Mouse (Mus musculus) adrenal gland, postnatal 25 days (tissue): Measurements from ENCODE around the gene Nkx6-1. TPM values are rescaled to one million over a fixed set of nuclear protein-coding genes. Genes with fewer than 3 reads are reported as not detected.

Experiments
- DNase-seq: peaks from one replicate; pipeline ENCODE4 v3.0.0; 2021; ENCODE audit warnings: mixed read lengths
- long read RNA-seq: library from polyadenylated mRNA; stranded (forward); transcript quantifications from one replicate; pipeline ENCODE4 v2.0.0, GENCODE M21; 2021
- total RNA-seq: library from RNA; stranded (reverse); gene quantifications from 2 replicates; pipeline ENCODE4 v1.2.3, GENCODE M21; 2021

The Nkx6-1 gene
- not detected in 2 replicates for total RNA-seq
- long read RNA-seq, result 0 reads

DNA sequence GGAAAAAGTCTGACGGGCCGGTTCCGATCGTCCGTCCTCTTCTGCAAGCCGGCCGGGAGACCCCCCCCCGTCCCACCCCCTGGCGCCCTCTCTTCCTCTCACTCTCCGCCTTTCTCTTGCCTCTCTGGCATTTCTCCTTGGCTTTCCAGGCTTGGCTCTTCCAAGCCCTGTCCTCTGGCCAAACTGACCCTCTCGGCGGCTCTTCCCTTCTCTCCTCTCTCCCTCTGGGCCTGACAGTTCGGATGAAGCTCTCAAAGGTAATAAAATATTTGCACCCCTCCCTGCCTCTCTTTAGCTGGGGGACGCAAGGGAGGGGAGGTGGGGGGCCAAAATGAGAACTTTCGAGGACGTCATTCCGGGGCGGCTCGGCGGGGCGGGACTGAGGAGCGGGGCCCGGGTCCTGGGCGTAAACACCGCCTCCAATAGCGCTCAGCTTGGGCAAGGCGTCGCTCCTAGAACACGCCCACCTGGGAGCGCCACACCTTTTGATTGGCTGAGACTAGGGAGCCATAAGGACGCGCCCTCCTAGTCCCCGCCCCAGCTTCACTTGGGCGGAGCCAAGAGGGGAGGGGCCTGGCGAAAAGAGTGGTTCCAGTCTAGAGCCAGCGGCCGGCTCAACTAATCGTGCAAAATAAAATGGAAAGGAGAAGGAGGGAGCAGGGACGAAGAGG is at the start of gene Nkx6-1:
TSS of gene Nkx6-1 (minus strand) at position 52 of the 671 bp plus-strand sequence.
- DNase-seq, result peak; percentile 78

DNA sequence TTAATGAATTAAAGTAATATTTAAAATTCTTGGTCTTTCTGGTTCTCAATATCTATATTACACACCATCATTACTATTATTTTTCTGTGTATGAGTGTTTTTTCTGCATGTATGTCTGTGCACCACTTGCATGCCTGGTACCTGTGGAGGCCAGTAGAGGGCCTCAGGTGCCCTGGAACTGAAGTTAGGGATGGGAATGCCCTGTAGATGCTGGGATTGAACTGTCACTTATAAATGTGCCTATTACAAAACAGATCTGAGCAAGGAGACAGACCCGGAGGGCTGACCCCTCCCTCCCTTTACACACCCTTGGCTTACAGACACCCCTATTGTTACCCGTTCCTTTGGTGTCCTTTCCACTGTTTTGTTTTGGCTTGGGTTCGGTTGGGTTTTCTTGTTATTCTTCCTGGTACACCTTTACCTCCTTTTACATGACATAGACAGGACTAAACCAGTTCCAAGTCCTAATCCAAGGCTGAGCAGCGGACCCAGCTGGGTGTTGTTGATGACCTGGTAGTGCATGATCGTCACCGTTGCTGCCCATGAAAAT is 48.3 kb upstream of the Nkx6-1 start:
- no peak for DNase-seq

GRCm38 (mm10) chr5:101703374-101704260 is 38.8 kb upstream of the Nkx6-1 start:
- no peak for DNase-seq

- no peak for DNase-seq
These were observed 37.8 kb upstream of the Nkx6-1 start for GRCm38 (mm10) chr5:101702636-101703035.

GRCm38 (mm10) chr5:101700607-101701006 is 35.8 kb upstream of the Nkx6-1 start:
- DNase-seq, result no peak

DNA sequence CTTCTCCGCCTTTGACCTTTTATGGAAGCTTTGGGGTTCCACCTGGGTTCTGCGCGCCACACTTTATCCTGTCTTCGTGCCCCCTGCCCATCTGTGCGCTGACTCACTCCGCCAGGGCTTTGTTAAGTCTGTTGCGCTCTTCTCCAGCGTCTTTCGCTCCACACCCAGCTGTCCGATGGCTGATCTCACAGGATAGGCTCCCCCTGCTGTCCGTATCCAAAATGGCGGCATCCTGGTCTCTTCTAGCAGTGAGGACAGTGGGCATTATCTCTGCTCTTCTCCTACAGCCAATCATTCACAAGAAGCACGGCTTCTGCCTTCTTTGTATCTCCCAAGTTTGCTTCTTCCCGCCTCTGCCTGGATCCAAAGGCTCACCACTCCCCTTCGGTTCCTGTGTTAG is 23.8 kb upstream of the Nkx6-1 start:
- DNase-seq, result no peak

DNA sequence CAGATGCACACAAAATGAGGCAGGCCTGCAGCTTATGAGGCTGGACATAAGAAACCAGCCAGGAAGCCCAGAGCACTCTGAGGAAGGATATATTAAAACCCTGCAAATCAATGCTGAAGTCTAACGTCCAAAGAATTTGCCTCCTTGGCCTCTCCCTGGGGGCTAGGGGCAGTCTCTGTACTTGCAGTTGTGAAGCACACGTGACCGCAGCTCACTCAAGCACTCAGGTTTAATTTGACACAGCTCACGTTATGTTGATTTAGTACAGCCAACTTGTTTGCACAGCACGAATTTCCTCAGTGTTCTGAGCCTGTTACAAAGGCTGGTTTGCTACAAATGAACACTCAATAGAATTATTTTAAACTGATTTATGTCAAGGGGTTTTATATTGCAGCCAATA is 18.5 kb upstream of the Nkx6-1 start:
- DNase-seq, result no peak

DNA sequence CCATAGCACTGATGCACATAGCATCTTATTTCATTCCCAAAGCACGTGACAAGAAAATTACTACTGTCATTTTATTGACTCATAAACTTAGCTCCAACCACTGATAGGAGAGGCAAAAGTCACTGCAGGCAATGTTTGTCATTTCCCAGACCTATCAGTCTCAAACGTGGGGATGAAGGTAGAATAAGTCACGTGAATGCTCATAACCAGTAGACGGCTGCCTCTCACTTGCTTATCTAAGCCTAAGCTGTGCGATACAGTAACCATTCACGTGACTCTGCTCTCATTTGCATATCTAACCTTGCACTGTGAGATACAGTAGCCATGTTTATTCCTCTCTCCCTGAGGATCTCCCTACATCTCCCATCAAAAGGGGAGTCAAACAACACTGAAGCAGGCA is 15.5 kb upstream of the Nkx6-1 start:
- no peak for DNase-seq

DNA sequence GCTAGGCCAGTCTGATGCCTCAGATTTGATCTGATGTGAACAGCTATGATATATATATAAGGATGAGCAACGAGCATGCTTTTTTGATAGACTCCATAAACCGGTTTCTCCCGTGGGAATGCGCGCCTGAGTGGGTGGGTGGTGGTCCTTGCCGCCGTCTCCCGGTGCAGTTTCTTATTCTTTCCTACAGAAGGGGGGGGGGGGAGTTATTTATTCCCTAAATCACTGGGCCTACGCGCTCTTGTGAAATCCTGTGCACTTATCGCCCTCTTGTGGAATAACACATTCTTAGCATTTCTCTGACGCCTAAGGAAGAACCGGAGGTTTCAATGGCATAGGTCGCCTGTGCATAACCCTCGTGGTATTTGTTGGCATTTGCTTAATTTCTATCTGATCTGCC is 4.6 kb upstream of the Nkx6-1 start:
- DNase-seq, result no peak

- no peak for DNase-seq
These were observed 3.7 kb upstream of the Nkx6-1 start for GRCm38 (mm10) chr5:101668475-101668874.

GRCm38 (mm10) chr5:101668028-101668427 is 3.2 kb upstream of the Nkx6-1 start:
- DNase-seq, result no peak

DNA sequence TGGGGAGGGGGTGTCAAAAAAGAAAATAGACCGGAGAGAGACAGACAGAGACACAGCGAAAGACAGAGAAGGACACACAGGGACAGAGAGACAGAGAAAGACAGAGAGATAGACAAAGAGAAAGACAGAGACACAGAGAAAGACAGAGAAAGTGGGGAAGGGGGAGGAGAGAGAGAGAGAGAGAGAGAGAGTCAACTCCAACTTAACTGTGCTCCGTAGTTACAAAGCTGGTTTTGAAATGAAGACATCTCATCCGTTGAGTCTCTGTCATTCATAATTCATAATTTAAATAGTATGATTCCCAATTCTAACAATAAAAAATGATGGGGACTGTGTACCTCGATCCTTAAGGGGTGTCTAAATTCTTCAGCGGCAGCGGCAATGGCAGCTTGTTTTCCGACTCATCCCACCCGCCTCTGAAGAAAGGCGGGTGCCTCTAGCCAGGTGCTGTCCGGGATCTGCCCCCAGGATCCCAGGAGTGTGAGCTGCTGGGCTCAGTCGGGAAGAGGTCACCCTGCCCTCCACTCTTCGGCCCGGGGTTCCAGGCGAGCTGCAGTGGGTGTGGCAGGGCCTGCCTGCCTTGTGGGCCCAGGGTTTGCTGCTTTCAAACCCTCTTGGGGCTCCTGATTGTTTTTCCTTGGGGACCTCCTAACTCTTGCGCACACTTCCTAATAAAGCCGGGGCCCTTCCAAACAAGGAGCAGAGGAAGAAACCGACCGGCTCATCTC is 2.6 kb upstream of the Nkx6-1 start:
- no peak for DNase-seq

- no peak for DNase-seq
These were observed 1.9 kb upstream of the Nkx6-1 start for GRCm38 (mm10) chr5:101666713-101667112.

GRCm38 (mm10) chr5:101666091-101666490 is 1.3 kb upstream of the Nkx6-1 start:
- no peak for DNase-seq

- DNase-seq, result peak; percentile 44
These were observed 324 bp downstream of the Nkx6-1 start for GRCm38 (mm10) chr5:101664423-101664921.

DNA sequence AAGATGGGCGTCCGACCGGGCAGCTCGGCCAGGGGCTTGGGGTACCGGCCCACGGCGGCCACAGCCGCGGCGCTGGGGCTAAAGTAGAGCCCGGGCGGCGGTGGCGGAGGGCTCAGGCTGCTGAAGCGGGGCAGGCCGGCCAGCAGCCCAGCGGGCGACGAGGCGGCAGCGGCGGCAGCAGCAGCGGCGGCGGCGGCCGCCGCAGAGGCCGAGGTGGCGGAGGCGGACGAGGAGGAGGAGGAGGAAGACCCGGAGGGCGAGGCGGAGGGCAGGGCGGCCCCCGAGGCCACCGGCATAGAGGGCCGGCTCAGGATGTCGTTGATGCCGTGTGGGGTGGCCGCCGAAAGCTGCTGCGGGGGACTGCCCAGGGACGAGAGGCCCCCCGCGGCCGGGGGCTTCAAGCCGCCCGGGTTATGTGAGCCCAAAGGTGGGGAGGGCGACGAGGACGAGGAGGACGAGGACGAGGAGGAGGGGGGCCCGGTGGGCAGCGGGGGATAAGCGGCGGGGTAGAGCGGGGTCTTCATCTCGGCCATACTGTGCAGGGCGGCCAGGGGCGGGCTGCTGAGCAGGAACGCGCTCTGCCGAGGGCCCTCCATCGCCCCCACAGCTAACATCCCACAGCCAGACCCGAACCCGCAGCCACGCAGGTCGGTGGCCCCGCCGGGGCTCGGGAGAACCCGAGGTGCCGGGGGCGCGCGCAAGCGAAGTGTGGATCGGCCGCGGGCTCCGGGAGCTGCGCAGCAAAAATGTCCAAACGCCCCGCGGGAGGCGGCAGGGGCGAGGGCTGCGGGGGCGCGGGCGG is 974 bp downstream of the Nkx6-1 start:
- no peak for DNase-seq

- DNase-seq, result peak; percentile 44
These were observed 1.6 kb downstream of the Nkx6-1 start for GRCm38 (mm10) chr5:101663176-101663575.

DNA sequence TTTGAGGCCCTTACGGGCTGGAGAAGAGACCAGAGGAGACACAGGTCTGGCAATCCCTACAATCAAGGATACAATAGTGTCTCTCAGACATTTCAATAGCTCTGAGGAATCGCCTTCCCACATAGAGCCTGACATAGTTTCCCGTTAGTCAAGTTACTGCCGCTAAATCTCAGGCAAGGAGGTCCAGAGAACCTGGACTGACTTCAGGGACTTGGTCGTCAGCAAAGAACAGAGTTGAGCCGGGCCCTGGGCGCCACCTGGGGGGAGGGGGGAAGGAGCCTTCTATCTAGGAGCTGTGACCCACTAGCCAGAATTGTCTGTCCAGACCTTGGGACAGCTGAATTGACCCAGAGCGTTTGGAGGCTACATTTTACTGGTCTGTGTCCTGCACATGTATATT is 2.3 kb downstream of the Nkx6-1 start:
- DNase-seq, result no peak

- DNase-seq, result no peak
These were observed 3.1 kb downstream of the Nkx6-1 start for GRCm38 (mm10) chr5:101661561-101662211.

GRCm38 (mm10) chr5:101660666-101661065 is 4.1 kb downstream of the Nkx6-1 start:
- no peak for DNase-seq

DNA sequence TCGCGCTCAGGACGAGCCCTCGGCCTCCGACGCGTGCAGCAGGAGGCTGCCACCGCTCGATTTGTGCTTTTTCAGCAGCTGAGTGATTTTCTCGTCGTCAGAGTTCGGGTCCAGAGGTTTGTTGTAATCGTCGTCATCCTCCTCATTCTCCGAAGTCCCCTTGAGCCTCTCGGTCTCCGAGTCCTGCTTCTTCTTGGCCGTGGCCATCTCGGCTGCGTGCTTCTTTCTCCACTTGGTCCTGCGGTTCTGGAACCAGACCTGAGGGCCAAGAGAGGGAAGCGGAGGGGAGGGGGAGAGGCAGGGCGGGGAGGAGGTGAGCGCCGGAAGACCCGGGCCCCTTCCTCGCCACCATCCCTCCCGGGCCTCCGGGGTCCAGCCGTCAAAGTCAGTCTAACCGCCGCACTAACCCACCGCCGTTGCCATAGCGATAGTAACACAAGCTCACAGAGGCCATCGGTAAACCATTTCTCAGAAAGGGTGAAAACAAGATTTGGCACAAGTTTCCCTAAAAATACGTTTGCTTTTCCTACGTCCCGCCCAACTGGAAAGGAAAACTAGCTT is 5.3 kb downstream of the Nkx6-1 start:
- DNase-seq, result no peak
